Mouse (Mus musculus): ENCODE results near the gene Twf2.

DNA sequence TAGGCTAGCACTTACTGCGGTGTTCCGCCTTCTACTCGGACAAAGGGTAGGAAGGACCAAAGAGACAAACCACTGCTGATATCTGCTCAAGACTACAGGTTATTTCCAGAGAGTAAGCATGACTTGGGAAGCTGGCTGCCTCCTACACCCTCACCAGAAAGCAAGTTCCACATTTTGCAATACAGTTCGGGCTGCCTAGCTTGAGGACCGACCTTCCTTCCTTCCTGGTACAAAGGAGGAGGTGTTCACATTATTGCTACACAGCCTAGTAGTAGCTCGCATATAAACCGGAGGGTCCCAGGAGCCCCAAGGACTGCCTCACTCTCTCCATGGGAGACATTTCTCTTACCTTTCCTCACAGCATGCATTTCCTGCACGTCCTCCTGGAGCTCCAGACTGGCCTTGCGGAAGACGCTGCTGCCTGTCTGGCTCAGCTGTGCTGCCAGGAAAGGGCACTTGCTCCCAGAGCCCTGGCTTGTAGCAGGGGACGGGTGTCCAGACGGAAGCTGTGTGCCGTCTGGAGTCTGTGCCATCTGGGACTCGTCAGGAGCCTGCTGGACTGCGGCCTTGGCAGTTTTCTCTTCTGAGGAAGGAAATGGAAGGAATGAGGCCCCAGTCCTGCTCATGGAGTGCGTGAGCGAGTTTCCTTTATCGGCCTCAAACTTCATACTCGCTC is 40.0 kb downstream of the Twf2 start:
- TF ChIP-seq MAX (IDR thresholded peaks at IDR 0.05) = no peak
- TF ChIP-seq CTCF (IDR thresholded peaks at IDR 0.05; ENCODE audit: control insufficient read depth, insufficient read depth, insufficient read length) = no peak

Data from C2C12 (cell line).